Mouse (Mus musculus) neural tube, embryonic 13.5 days (tissue): Measurements from ENCODE around the gene Ephb2. TPM values are rescaled to one million over a fixed set of nuclear protein-coding genes. Genes with fewer than 3 reads are reported as not detected.

Source experiments
- ATAC-seq: fragments of 200-750 bp; cut with Nextera tagmentation; 2 replicates; pipeline ENCODE4 v1.8.0; 2017; ENCODE audit warnings: low read depth, mild to moderate bottlenecking, moderate TSS enrichment, moderate library complexity
- H3K27ac ChIP-seq: fragments of 300-500 bp; sonication (generic); replicated peaks from 2 replicates; pipeline ENCODE4 v1.5.1; 2015; ENCODE audit warnings: moderate library complexity, mild to moderate bottlenecking, inconsistent platforms
- H3K27me3 ChIP-seq: fragments of 300-500 bp; sonication (generic); 2 replicates; pipeline ENCODE4 v1.6.1; 2015; ENCODE audit warnings: mild to moderate bottlenecking, inconsistent platforms
- H3K36me3 ChIP-seq: fragments of 300-500 bp; sonication (generic); 2 replicates; pipeline ENCODE4 v1.6.1; 2015; ENCODE audit warnings: mild to moderate bottlenecking, inconsistent platforms
- H3K4me1 ChIP-seq: fragments of 300-500 bp; sonication (generic); replicated peaks from 2 replicates; pipeline ENCODE4 v1.6.1; 2015; ENCODE audit warnings: inconsistent platforms
- H3K4me2 ChIP-seq: fragments of 300-500 bp; sonication (generic); 2 replicates; pipeline ENCODE4 v1.6.1; 2015; ENCODE audit warnings: inconsistent platforms, mild to moderate bottlenecking, moderate library complexity
- H3K4me3 ChIP-seq: fragments of 300-500 bp; sonication (generic); 2 replicates; pipeline ENCODE4 v1.5.1; 2015; ENCODE audit warnings: mild to moderate bottlenecking, inconsistent platforms
- H3K9ac ChIP-seq: fragments of 300-500 bp; sonication (generic); 2 replicates; pipeline ENCODE4 v1.6.1; 2015; ENCODE audit warnings: moderate library complexity, mild to moderate bottlenecking, inconsistent platforms
- H3K9me3 ChIP-seq: fragments of 300-500 bp; sonication (generic); 2 replicates; pipeline ENCODE4 v1.6.1; 2016; ENCODE audit warnings: inconsistent platforms
- WGBS: fragments of 180-500 bp; shearing (Covaris S2); methylation state at CpG from one replicate; pipeline ENCODE4 v1.1.7; 2015; 5-methylcytosine and 5-hydroxymethylcytosine counted together
- polyA plus RNA-seq: library from polyadenylated mRNA; unstranded; fragments of >200 nt; fragmentation: Nextera tagmentation; extraction: Ambion mirVana; gene quantifications from 2 replicates; pipeline ENCODE4 v1.2.1, GENCODE M21; 2015

The Ephb2 gene
- polyA plus RNA-seq, 1 experiment from 2014 or later: 18.6 TPM

GRCm38 (mm10) chr4:136722361-136723082 is 113.3 kb downstream of the Ephb2 start:
- peaks cover 5% of the 10 kb centered on the region; the same call in 1 of the 2 replicates for H3K36me3 ChIP-seq

GRCm38 (mm10) chr4:136721937-136722336 is 113.9 kb downstream of the Ephb2 start:
- Histone ChIP-seq H3K36me3 (peaks cover 5% of the 10 kb centered on the region; the same call in 1 of the 2 replicates), H3K4me3 (no peak overlapping the region), H3K27ac (no peak overlapping the region), H3K4me2 (no peak overlapping the region), H3K4me1 (peaks cover 47% of the 10 kb centered on the region), H3K27me3 (no peaks in the 10 kb centered on the region), H3K9me3 (no peaks in the 10 kb centered on the region), H3K9ac (no peak overlapping the region)
- WGBS: 74% methylated on average over 3 of the region's 3 CpGs
- no peak for ATAC-seq

More at GRCm38 (mm10) chr4:136722361-136723082, 113.3 kb downstream of the Ephb2 start:
- Histone ChIP-seq H3K4me1 (peaks cover 47% of the 10 kb centered on the region), H3K9me3 (no peaks in the 10 kb centered on the region), H3K27ac (no peak overlapping the region), H3K4me2 (no peak overlapping the region), H3K9ac (no peak overlapping the region), H3K27me3 (no peaks in the 10 kb centered on the region), H3K4me3 (no peak overlapping the region)
- WGBS: 74% methylated on average over 17 of the region's 17 CpGs
- no peak for ATAC-seq

GRCm38 (mm10) chr4:136720025-136720424 is 115.8 kb downstream of the Ephb2 start:
- WGBS: 91% methylated on average over 9 of the region's 9 CpGs
- H3K9ac ChIP-seq: no peak overlapping the region
- H3K27me3 ChIP-seq: no peaks in the 10 kb centered on the region
- no peak for ATAC-seq
- peaks cover 46% of the 10 kb centered on the region for H3K4me1 ChIP-seq
- H3K4me2 ChIP-seq: no peak overlapping the region
- H3K27ac ChIP-seq: no peak overlapping the region
- H3K4me3 ChIP-seq: no peak overlapping the region
- H3K9me3 ChIP-seq: no peaks in the 10 kb centered on the region
- H3K36me3 ChIP-seq: peaks cover 5% of the 10 kb centered on the region; the same call in 1 of the 2 replicates

GRCm38 (mm10) chr4:136718193-136718986 is 117.4 kb downstream of the Ephb2 start:
- 90% methylated on average over 14 of the region's 14 CpGs for WGBS
- no peak for ATAC-seq

GRCm38 (mm10) chr4:136716561-136716972 is 119.2 kb downstream of the Ephb2 start:
- Histone ChIP-seq H3K4me3 (no peak overlapping the region), H3K27me3 (no peaks in the 10 kb centered on the region), H3K36me3 (peaks cover 5% of the 10 kb centered on the region; the same call in 1 of the 2 replicates), H3K9me3 (no peaks in the 10 kb centered on the region), H3K9ac (no peak overlapping the region), H3K4me2 (no peak overlapping the region), H3K27ac (peak overlapping the region; percentile 30; the same call in 1 of the 2 replicates), H3K4me1 (peaks cover 41% of the 10 kb centered on the region)
- peak; percentile 30; the same call in 1 of the 2 replicates for ATAC-seq
- WGBS: 71% methylated on average over 7 of the region's 7 CpGs

More at GRCm38 (mm10) chr4:136718193-136718986, 117.4 kb downstream of the Ephb2 start:
- no peaks in the 10 kb centered on the region for H3K27me3 ChIP-seq
- H3K4me2 ChIP-seq: no peak overlapping the region
- no peak overlapping the region for H3K4me3 ChIP-seq
- H3K27ac ChIP-seq: no peak overlapping the region
- H3K4me1 ChIP-seq: peaks cover 37% of the 10 kb centered on the region
- no peak overlapping the region for H3K9ac ChIP-seq
- no peaks in the 10 kb centered on the region for H3K9me3 ChIP-seq
- peaks cover 5% of the 10 kb centered on the region; the same call in 1 of the 2 replicates for H3K36me3 ChIP-seq

GRCm38 (mm10) chr4:136714530-136714929 is 121.3 kb downstream of the Ephb2 start:
- 73% methylated on average over 6 of the region's 6 CpGs for WGBS
- Histone ChIP-seq H3K9me3 (no peaks in the 10 kb centered on the region), H3K36me3 (peaks cover 5% of the 10 kb centered on the region; the same call in 1 of the 2 replicates), H3K4me2 (no peak overlapping the region), H3K4me3 (no peak overlapping the region), H3K27ac (no peak overlapping the region), H3K4me1 (peaks cover 39% of the 10 kb centered on the region), H3K27me3 (no peaks in the 10 kb centered on the region), H3K9ac (no peak overlapping the region)
- ATAC-seq: no peak

GRCm38 (mm10) chr4:136713889-136714288 is 121.9 kb downstream of the Ephb2 start:
- ATAC-seq: no peak
- Histone ChIP-seq H3K27me3 (no peaks in the 10 kb centered on the region), H3K4me2 (no peak overlapping the region), H3K36me3 (0 out of 2 replicates have a peak, but pooled peaks cover 1% of the 10 kb centered on the region), H3K4me3 (no peak overlapping the region), H3K27ac (no peak overlapping the region), H3K9me3 (no peaks in the 10 kb centered on the region), H3K9ac (no peak overlapping the region), H3K4me1 (peaks cover 46% of the 10 kb centered on the region)
- WGBS: 92% methylated on average over 7 of the region's 7 CpGs

GRCm38 (mm10) chr4:136713431-136713830 is 122.4 kb downstream of the Ephb2 start:
- Histone ChIP-seq H3K27me3 (no peaks in the 10 kb centered on the region), H3K4me1 (peaks cover 50% of the 10 kb centered on the region), H3K4me3 (no peak overlapping the region), H3K4me2 (no peak overlapping the region), H3K9me3 (no peaks in the 10 kb centered on the region), H3K9ac (no peak overlapping the region), H3K27ac (no peak overlapping the region), H3K36me3 (no peaks in the 10 kb centered on the region)
- WGBS: 75% methylated on average over 3 of the region's 3 CpGs
- ATAC-seq: no peak

- H3K27ac ChIP-seq: no peak overlapping the region
- peaks cover 54% of the 10 kb centered on the region for H3K4me1 ChIP-seq
- no peaks in the 10 kb centered on the region for H3K9me3 ChIP-seq
- WGBS: 36% methylated on average over 20 of the region's 20 CpGs
- H3K4me2 ChIP-seq: no peak overlapping the region
- H3K27me3 ChIP-seq: no peaks in the 10 kb centered on the region
- no peak overlapping the region for H3K4me3 ChIP-seq
- no peak overlapping the region for H3K9ac ChIP-seq
- no peaks in the 10 kb centered on the region for H3K36me3 ChIP-seq
- ATAC-seq: no peak
Measured at GRCm38 (mm10) chr4:136711985-136712768, 123.6 kb downstream of the Ephb2 start.

GRCm38 (mm10) chr4:136710345-136710744 is 125.4 kb downstream of the Ephb2 start:
- no peak overlapping the region for H3K27ac ChIP-seq
- 96% methylated on average over 9 of the region's 9 CpGs for WGBS

GRCm38 (mm10) chr4:136708956-136709355 is 126.8 kb downstream of the Ephb2 start:
- H3K4me1 ChIP-seq: peaks cover 61% of the 10 kb centered on the region
- no peaks in the 10 kb centered on the region for H3K27me3 ChIP-seq
- H3K27ac ChIP-seq: peak overlapping the region; percentile 43; the same call in 1 of the 2 replicates
- no peaks in the 10 kb centered on the region for H3K36me3 ChIP-seq
- H3K9ac ChIP-seq: 0 out of 2 replicates have a peak overlapping the region, but pooled peaks have one; percentile 6
- 79% methylated on average over 2 of the region's 2 CpGs for whole genome bisulfite sequencing
- H3K4me2 ChIP-seq: no peak overlapping the region
- H3K4me3 ChIP-seq: no peak overlapping the region
- ATAC-seq: no peak
- no peaks in the 10 kb centered on the region for H3K9me3 ChIP-seq

More at GRCm38 (mm10) chr4:136710345-136710744, 125.4 kb downstream of the Ephb2 start:
- H3K27me3 ChIP-seq: no peaks in the 10 kb centered on the region
- no peaks in the 10 kb centered on the region for H3K36me3 ChIP-seq
- no peak for ATAC-seq
- no peak overlapping the region for H3K4me2 ChIP-seq
- no peak overlapping the region for H3K4me3 ChIP-seq
- no peak overlapping the region for H3K9ac ChIP-seq
- no peaks in the 10 kb centered on the region for H3K9me3 ChIP-seq
- H3K4me1 ChIP-seq: peaks cover 48% of the 10 kb centered on the region
